Comparison of ENCODE assay signal across 7 mouse cellular contexts in the genomic region with DNA sequence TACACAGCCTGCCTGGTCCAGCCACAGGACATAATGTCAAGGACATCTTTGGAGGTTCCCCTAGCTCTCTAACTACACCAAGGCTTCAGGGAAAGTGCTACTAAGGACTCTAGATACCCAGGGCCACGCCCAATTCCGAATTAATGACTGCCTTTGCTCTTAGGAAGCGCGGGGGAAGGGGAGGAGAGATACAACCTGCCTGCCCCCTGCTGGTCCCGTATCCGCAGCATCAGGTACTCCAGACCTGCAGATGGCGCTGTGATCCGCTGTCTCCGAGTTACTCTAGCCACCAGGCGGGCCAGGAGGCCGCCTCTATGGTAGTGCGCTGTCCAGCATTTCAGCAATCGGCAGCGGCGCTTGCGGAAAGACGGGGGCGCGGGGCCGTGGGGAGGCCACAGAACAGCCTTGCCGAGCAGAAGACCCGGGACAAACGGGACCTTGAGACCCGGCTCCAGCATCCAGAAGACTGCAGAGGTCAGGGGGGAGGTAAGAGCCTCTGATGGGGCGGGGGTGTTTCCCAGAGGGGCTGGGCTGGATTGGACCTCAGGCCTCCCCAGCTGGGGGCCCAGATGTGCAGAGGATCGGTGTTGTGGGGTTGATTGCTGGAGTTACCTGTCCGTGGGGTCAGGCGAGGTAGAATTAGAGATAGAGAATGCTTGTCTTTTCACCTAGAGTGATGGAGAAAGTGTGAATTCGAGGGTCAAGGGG. TPM values are rescaled to one million over a fixed set of nuclear protein-coding genes. Genes with fewer than 3 reads are reported as not detected.
DNase-seq lines count a peak whose midpoint lies in the region; ATAC-seq and TF ChIP-seq lines count a peak whose summit lies in the region.

A gene (plus strand): TSS at position 336 of the 708 bp plus-strand sequence.

- no peaks in the 10 kb centered on the region for H3K9me3 ChIP-seq in intestine, postnatal 0 days (ENCODE audit: control insufficient read depth)
- H3K9me3 ChIP-seq in midbrain, embryonic 13.5 days, result no peaks in the 10 kb centered on the region

- H3K9ac ChIP-seq in intestine, postnatal 0 days (ENCODE audit: low read depth, low read length), result no peak within 1 kb of the TSS
- H3K9ac ChIP-seq in midbrain, embryonic 13.5 days (replicated peaks), result peak within 1 kb of the TSS; percentile 96

- intact Hi-C loops in gastrocnemius, postnatal 14 days (cut with DNase I; ENCODE audit: low total_unique reads), result no loop called here
- intact Hi-C loops in left cerebral cortex, postnatal 36 days (cut with DNase I), result loop anchor here (2.0 kb wide), 1 partner anchor 40 kb away; no protein-coding TSS in a partner anchor

- DNase-seq in adrenal gland, adult 18-20 months (ENCODE audit: low spot score in 2 of 2), result peak; percentile 87 to 91
- DNase-seq in embryo, embryonic 10.5 days (ENCODE audit: low spot score), result peak; percentile 93
- peak; percentile 91 for DNase-seq in gastrocnemius, postnatal 14 days
- DNase-seq in left cerebral cortex, postnatal 36 days (ENCODE audit: low spot score in 2 of 2), result peak; percentile 91

- no peaks in the 10 kb centered on the region; the same call in 1 of the 2 replicates for H3K27me3 ChIP-seq in intestine, postnatal 0 days (replicated peaks; ENCODE audit: control insufficient read depth, insufficient read depth, low read length)
- H3K27me3 ChIP-seq in midbrain, embryonic 13.5 days, result no peaks in the 10 kb centered on the region
- H3K27me3 ChIP-seq in small intestine, adult 2 months (ENCODE audit: control insufficient read depth, insufficient read depth, low read length), result no peaks in the 10 kb centered on the region

- WGBS in intestine, postnatal 0 days, result 5% methylated on average over 29 of the region's 29 CpGs
- WGBS in midbrain, embryonic 13.5 days, result 3% methylated on average over 29 of the region's 29 CpGs
- WGBS in small intestine, adult 2 months, result 5% methylated on average over 29 of the region's 29 CpGs

- no peaks in the 10 kb centered on the region for H3K36me3 ChIP-seq in intestine, postnatal 0 days (ENCODE audit: control insufficient read depth, insufficient read depth)
- H3K36me3 ChIP-seq in midbrain, embryonic 13.5 days, result peaks cover 5% of the 10 kb centered on the region
- H3K36me3 ChIP-seq in small intestine, adult 2 months (ENCODE audit: control insufficient read depth, insufficient read depth, low read length), result no peaks in the 10 kb centered on the region

- no peak for TF ChIP-seq POLR2A in small intestine, adult 2 months (IDR thresholded peaks at IDR 0.05; ENCODE audit: low read depth, low read length)

- H3K27ac ChIP-seq in intestine, postnatal 0 days (ENCODE audit: low read depth, low read length), result no peak within 1 kb of the TSS
- peak within 1 kb of the TSS; percentile 75 for H3K27ac ChIP-seq in midbrain, embryonic 13.5 days
- no peak within 1 kb of the TSS for H3K27ac ChIP-seq in small intestine, adult 2 months (ENCODE audit: insufficient read depth, low read depth, low read length)

- no peak within 1 kb of the TSS for H3K4me2 ChIP-seq in intestine, postnatal 0 days (replicated peaks; ENCODE audit: low read depth)
- peak within 1 kb of the TSS; percentile 83 for H3K4me2 ChIP-seq in midbrain, embryonic 13.5 days (replicated peaks)

- H3K4me1 ChIP-seq in intestine, postnatal 0 days (replicated peaks; ENCODE audit: control insufficient read depth, insufficient read depth, low read length), result no peaks in the 10 kb centered on the region
- peaks cover 56% of the 10 kb centered on the region for H3K4me1 ChIP-seq in midbrain, embryonic 13.5 days (replicated peaks)
- no peaks in the 10 kb centered on the region for H3K4me1 ChIP-seq in small intestine, adult 2 months (ENCODE audit: control insufficient read depth, insufficient read depth, insufficient read length, low read length)

- no peak within 1 kb of the TSS for H3K4me3 ChIP-seq in intestine, postnatal 0 days (ENCODE audit: low read depth, low read length)
- peak within 1 kb of the TSS; percentile 74 for H3K4me3 ChIP-seq in midbrain, embryonic 13.5 days (replicated peaks)
- no peak within 1 kb of the TSS for H3K4me3 ChIP-seq in small intestine, adult 2 months (ENCODE audit: low read depth, low read length)

- peak; percentile 100 for TF ChIP-seq CTCF in intestine, postnatal 0 days (IDR thresholded peaks at IDR 0.05; ENCODE audit: low read depth)
- TF ChIP-seq CTCF in small intestine, adult 2 months (IDR thresholded peaks at IDR 0.05; ENCODE audit: extremely low read depth, insufficient read length, insufficient replicate concordance, low read depth, low read length), result peak; percentile 100

- ATAC-seq in intestine, postnatal 0 days, result peak; percentile 54
- ATAC-seq in midbrain, embryonic 13.5 days, result peak; percentile 76

RNA-seq across cellular contexts. Expression of the gene that starts here (rescaled TPM):
- total RNA-seq in adrenal gland, adult 18-20 months (2021), result 1 to 10 TPM; 2.6 to 4.2 TPM
- total RNA-seq in gastrocnemius, postnatal 14 days (2021), result not detected
- 0.82 and 0.91 TPM in 2 replicates for polyA plus RNA-seq in intestine, postnatal 0 days (2015; fragmentation: Nextera tagmentation; extraction: Ambion mirVana)
- total RNA-seq in left cerebral cortex, postnatal 36 days (2021), result 100 to 1,000 TPM in 1 of 2 experiments, 10 to 100 TPM in 1; 65.0 to 119 TPM
- 91.4 and 124 TPM in 2 replicates for polyA plus RNA-seq in midbrain, embryonic 13.5 days (2015; fragmentation: Nextera tagmentation; extraction: Ambion mirVana)
- 0.19 and 0.42 TPM in 2 replicates for polyA plus RNA-seq in small intestine, adult 2 months (2012; rRNA removed)

Comparison
In these comparisons a context has a peak if more than half of its experiments do, and no peak if none do; other contexts are left out.
1. RNA of the gene that starts here (total RNA-seq): 65.0 to 119 TPM in left cerebral cortex, postnatal 36 days; 2.6 to 4.2 TPM in adrenal gland, adult 18-20 months and not detected in gastrocnemius, postnatal 14 days; every median in the first group is over 10 times any median in the second.
2. RNA of the gene that starts here (polyA plus RNA-seq): 91.4 to 124 TPM in midbrain, embryonic 13.5 days; 0.82 to 0.91 TPM in intestine, postnatal 0 days and 0.19 to 0.42 TPM in small intestine, adult 2 months; every median in the first group is over 10 times any median in the second.
3. Peak in DNase-seq in gastrocnemius, postnatal 14 days; RNA of the gene not detected or under 1 TPM.
4. Peak in ATAC-seq in intestine, postnatal 0 days; RNA of the gene not detected or under 1 TPM.
5. Peak in every context shown above with its lines, with median percentiles within 50 percentile points of each other: DNase-seq.